Mouse (Mus musculus) embryonic facial prominence, embryonic 15.5 days (tissue): ENCODE results near the gene Ttc41. TPM values are rescaled to one million over a fixed set of nuclear protein-coding genes. Genes with fewer than 3 reads are reported as not detected.

Source experiments
- ATAC-seq: fragments of 200-750 bp; cut with Nextera tagmentation; 2 replicates; pipeline ENCODE4 v1.8.0; 2017; ENCODE audit warnings: low read depth, moderate TSS enrichment; ENCODE audit not compliant: insufficient number of reproducible peaks, low FRiP score, low TSS enrichment
- H3K27ac ChIP-seq: fragments of 300-500 bp; sonication (generic); replicated peaks from 2 replicates; pipeline ENCODE4 v1.5.1; 2015; ENCODE audit warnings: mild to moderate bottlenecking, inconsistent platforms
- H3K27me3 ChIP-seq: fragments of 300-500 bp; sonication (generic); 2 replicates; pipeline ENCODE4 v1.6.1; 2015; ENCODE audit warnings: inconsistent platforms
- H3K36me3 ChIP-seq: fragments of 300-500 bp; sonication (generic); 2 replicates; pipeline ENCODE4 v1.6.1; 2015; ENCODE audit warnings: mild to moderate bottlenecking, inconsistent platforms
- H3K4me1 ChIP-seq: fragments of 300-500 bp; sonication (generic); 2 replicates; pipeline ENCODE4 v1.6.1; 2015; ENCODE audit warnings: inconsistent platforms
- H3K4me2 ChIP-seq: fragments of 300-500 bp; sonication (generic); replicated peaks from 2 replicates; pipeline ENCODE4 v1.6.1; 2015; ENCODE audit warnings: mild to moderate bottlenecking, inconsistent platforms
- H3K4me3 ChIP-seq: fragments of 300-500 bp; sonication (generic); replicated peaks from 2 replicates; pipeline ENCODE4 v1.5.1; 2015; ENCODE audit warnings: mild to moderate bottlenecking, inconsistent platforms
- H3K9ac ChIP-seq: fragments of 300-500 bp; sonication (generic); 2 replicates; pipeline ENCODE4 v1.6.1; 2015; ENCODE audit warnings: inconsistent platforms
- H3K9me3 ChIP-seq: fragments of 300-500 bp; sonication (generic); replicated peaks from 2 replicates; pipeline ENCODE4 v1.6.1; 2016; ENCODE audit warnings: inconsistent platforms
- WGBS: fragments of 180-500 bp; shearing (Covaris S2); methylation state at CpG from one replicate; pipeline ENCODE4 v1.1.7; 2015; 5-methylcytosine and 5-hydroxymethylcytosine counted together
- polyA plus RNA-seq: library from polyadenylated mRNA; unstranded; fragments of >200 nt; fragmentation: Nextera tagmentation; extraction: Ambion mirVana; gene quantifications from 2 replicates; pipeline ENCODE4 v1.2.1, GENCODE M21; 2015

The Ttc41 gene
- polyA plus RNA-seq, 1 experiment from 2014 or later, result 1.3 TPM

DNA sequence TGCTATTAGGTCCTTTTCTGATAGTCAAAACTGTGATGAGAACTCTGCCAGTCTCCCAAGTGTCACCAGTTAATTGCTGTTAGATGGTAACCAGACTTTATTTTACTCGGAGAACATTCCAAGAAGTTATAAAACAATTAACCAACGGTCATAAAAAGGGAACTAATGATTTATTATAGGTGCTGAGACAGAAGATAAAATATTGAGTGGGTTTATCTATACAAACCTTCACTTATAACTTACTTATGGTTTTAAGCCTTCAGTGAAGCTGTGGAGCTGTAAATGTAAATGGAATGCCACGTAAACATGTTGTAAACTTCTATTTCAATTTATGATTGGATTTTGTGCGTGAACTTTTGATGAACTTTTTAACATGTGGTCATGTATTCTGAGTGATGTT is 67.7 kb downstream of the Ttc41 start:
- ATAC-seq, result no peak
- Histone ChIP-seq H3K9me3 (no peaks in the 10 kb centered on the region), H3K36me3 (no peaks in the 10 kb centered on the region), H3K4me1 (0 out of 2 replicates have a peak, but pooled peaks cover 13% of the 10 kb centered on the region), H3K27me3 (no peaks in the 10 kb centered on the region), H3K9ac (no peak overlapping the region), H3K4me3 (no peak overlapping the region), H3K4me2 (no peak overlapping the region), H3K27ac (no peak overlapping the region)
- WGBS, result 67% methylated on average over 4 of the region's 4 CpGs

DNA sequence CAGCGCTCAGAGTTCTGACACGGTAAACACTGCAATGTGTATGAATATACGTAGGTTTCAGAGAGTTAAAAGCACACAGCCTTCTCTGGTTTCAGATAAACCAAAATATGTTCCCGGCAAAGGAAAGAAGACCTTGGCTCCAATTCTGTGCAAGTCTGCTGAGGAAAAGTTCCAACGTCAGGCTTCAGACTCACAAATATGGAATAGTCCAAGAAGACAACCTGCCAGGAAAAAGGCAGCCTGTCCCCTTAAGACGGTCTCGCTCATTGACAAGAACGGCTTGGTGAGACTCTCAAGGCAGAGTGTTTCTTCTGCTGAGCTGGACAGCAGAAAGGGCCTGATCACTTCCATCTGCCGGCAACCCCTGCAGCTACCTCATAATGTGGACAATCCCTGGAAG is 70.7 kb downstream of the Ttc41 start:
- ATAC-seq, result no peak
- no peaks in the 10 kb centered on the region for H3K27me3 ChIP-seq
- 48% methylated on average over 9 of the region's 9 CpGs for WGBS
- H3K4me2 ChIP-seq, result no peak overlapping the region
- no peaks in the 10 kb centered on the region for H3K36me3 ChIP-seq
- H3K4me1 ChIP-seq, result peaks cover 21% of the 10 kb centered on the region
- no peak overlapping the region for H3K9ac ChIP-seq
- no peaks in the 10 kb centered on the region for H3K9me3 ChIP-seq
- no peak overlapping the region for H3K4me3 ChIP-seq
- H3K27ac ChIP-seq, result no peak overlapping the region

DNA sequence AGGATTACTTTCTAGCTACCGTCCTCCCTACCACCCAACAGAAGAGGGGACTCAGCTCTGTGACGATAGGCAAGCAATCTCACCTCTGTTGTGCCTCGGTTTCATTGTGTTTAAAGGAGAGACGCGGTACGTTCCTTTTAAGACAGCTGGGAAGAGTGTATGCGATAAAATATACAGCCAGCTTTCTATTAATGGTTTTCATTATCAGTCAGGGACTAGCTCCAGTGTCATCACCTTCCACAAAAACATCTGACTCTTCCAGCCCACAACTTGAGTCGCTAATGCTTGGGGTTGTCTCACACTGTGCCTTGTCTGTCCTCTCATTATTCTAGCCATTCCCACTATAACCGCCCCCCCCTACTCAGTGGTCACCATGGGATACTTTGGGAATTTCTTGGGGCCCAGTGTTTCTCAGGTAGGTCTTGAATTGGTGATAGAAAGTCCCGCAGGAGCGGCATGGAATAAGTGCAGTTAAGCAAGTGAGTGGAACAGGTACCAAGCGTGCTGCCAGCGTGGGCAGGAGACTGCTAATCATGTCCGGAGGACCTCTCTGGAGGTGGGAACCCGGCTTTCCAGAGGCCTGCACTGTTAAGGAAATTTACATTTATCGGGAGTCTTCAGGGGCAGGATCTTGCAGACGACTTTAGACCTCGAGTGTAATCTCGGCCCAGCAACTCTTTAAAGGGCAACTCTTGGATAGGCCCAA is 72.2 kb downstream of the Ttc41 start:
- Histone ChIP-seq H3K9ac (0 out of 2 replicates have a peak overlapping the region, but pooled peaks have one; percentile 4), H3K27me3 (no peaks in the 10 kb centered on the region), H3K36me3 (no peaks in the 10 kb centered on the region), H3K4me3 (peak overlapping the region; percentile 69), H3K4me1 (peaks cover 28% of the 10 kb centered on the region), H3K27ac (0 out of 2 replicates have a peak overlapping the region, but pooled peaks have one; percentile 58), H3K4me2 (peak overlapping the region; percentile 91), H3K9me3 (no peaks in the 10 kb centered on the region)
- ATAC-seq, result no peak
- WGBS, result 51% methylated on average over 19 of the region's 19 CpGs

DNA sequence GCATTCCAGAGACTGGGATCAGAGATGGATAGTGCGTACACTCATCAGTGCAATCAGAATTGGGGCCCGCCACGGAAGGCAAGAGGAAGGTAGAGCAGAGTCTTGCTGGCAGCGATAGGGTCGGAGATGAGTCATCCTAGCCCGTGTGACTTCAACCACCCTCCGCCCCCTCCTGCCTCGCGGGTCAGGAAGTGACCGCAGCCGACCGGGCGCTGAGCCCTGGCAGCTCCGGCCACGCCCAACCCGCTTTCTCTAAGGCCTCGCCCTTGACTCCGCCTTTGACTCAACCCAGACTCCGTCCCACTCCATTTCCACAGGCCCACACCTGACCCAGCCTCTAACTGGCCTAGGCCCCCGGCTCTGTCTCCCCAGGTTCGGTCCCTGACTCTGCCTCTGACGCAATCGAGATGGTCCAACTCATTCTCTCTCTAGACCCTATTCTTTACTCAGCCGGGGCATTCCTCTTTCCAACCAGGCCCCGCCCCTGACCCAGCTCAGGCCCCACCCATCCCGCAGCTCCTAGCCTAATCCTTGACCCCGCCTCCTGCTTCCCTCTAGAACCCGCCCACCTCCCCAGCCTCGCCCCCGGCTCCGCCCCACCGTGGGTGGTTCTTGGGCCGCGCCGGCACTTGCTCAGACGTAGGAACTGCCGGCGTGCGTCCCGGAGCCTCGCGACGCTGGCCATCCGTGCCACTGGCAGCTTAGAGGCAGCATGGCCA is 72.9 kb downstream of the Ttc41 start, which contains the start of gene Nt5dc3:
Gene Nt5dc3 (plus strand): TSS at position 608 of the 719 bp plus-strand sequence.
- H3K27ac ChIP-seq, result peak within 1 kb of the TSS; percentile 58; the same call in 1 of the 2 replicates

DNA sequence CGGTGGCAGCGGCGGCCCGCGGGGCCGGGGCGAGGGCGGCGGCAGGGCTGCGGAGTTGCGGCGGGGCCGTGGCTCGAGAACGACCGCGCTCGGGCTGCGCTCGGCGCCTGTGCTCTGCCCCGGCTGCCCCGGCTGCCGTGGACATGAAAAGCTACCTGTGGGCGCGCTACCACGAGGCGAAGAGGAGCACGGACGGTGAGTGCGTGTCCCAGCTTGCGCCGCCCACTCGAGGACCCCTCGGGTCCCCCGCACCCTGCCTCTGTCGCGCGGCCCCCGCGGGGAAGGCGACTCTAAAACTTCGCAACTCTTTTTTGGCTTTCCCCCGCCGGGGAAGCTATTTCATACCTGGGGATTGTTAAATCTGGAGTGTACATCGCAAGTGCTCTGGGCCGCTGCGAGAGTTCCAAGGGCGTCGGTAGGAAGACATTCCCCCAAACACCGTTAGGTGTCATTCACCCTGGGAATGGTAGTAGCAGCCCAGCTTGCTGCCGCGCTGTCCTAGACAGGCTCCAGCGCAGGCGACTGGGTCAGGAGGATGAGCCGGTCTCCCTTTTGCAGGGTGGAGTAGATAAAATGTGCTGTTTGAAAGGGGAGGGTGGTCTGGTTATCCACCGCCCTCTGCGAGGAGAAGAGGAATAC is 73.6 kb downstream of the Ttc41 start:
- Histone ChIP-seq H3K4me2 (peak overlapping the region; percentile 91), H3K9ac (peak overlapping the region; percentile 48), H3K27me3 (no peaks in the 10 kb centered on the region), H3K4me3 (peak overlapping the region; percentile 69), H3K4me1 (peaks cover 31% of the 10 kb centered on the region), H3K9me3 (no peaks in the 10 kb centered on the region), H3K27ac (peak overlapping the region; percentile 29; the same call in 1 of the 2 replicates), H3K36me3 (no peaks in the 10 kb centered on the region)
- under 1% methylated on average over 58 of the region's 58 CpGs for WGBS
- peak; percentile 5; the same call in 1 of the 2 replicates for ATAC-seq

More for the DNA sequence above, 72.9 kb downstream of the Ttc41 start, which contains the start of gene Nt5dc3:
- no peaks in the 10 kb centered on the region for H3K36me3 ChIP-seq
- H3K4me3 ChIP-seq, result peak within 1 kb of the TSS; percentile 69
- ATAC-seq, result peak; percentile 97
- peaks cover 31% of the 10 kb centered on the region for H3K4me1 ChIP-seq
- peak within 1 kb of the TSS; percentile 48 for H3K9ac ChIP-seq
- H3K9me3 ChIP-seq, result no peaks in the 10 kb centered on the region
- no peaks in the 10 kb centered on the region for H3K27me3 ChIP-seq
- peak within 1 kb of the TSS; percentile 91 for H3K4me2 ChIP-seq
- under 1% methylated on average over 44 of the region's 44 CpGs for WGBS

DNA sequence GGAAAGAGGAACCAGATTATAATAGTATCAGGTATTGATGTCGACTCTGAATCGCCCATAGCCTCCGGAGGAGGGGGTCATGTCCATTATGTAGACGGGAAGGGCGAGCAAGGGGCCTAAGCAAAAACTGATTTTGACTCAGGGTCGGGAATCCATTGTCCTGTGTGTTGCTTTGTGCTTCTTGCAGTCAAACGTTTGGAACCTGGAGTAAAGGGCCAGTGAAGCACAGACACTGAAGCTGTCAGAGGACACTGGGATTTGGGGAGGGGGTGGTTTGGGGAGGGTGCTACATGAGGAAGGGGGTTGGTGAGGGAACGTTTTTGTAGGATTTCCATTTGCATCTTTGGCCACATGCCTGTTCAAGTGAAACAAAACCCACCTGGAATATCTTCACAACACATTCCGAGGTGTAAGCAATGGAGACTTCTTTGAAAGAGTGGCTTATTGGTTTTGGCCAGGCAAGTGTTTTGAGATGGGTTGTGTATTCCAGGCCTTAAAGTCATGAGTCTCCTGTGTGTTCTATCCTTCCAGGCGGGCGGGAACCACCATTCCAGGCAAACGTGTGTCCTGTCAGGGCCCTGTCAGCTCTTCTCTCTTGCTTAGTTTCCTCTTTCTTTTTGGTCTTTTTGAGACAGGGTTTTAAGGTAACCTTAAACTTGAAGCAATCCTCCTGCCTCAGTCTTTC is 74.3 kb downstream of the Ttc41 start:
- Histone ChIP-seq H3K4me1 (peaks cover 31% of the 10 kb centered on the region), H3K27ac (no peak overlapping the region), H3K4me2 (peak overlapping the region; percentile 91), H3K9ac (no peak overlapping the region), H3K27me3 (no peaks in the 10 kb centered on the region), H3K9me3 (no peaks in the 10 kb centered on the region), H3K36me3 (no peaks in the 10 kb centered on the region), H3K4me3 (peak overlapping the region; percentile 69)
- ATAC-seq, result no peak
- 22% methylated on average over 12 of the region's 12 CpGs for WGBS

DNA sequence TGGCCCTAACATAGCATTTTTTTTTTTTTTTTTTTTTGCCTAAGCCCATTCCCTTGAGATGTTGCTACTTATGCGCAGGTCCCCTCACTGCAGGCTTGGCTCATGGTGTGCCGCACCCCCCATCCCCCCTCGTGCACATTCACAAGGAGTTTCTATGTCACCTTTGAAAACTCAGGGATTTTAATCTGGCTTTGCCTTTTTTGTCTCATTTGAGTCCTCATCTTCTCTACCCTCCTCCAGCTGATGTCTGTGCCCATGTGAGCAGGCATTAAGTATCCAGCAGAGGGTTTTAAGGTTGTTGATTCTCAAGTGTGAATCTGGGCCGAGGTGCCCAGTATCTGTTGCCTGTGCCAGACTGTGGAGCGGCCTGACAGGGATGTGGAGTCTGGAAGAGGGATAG is 76.0 kb downstream of the Ttc41 start:
- Histone ChIP-seq H3K27me3 (no peaks in the 10 kb centered on the region), H3K4me2 (no peak overlapping the region), H3K4me1 (peaks cover 31% of the 10 kb centered on the region), H3K9me3 (no peaks in the 10 kb centered on the region), H3K9ac (no peak overlapping the region), H3K36me3 (no peaks in the 10 kb centered on the region), H3K27ac (no peak overlapping the region), H3K4me3 (no peak overlapping the region)
- 47% methylated on average over 5 of the region's 5 CpGs for WGBS
- no peak for ATAC-seq

DNA sequence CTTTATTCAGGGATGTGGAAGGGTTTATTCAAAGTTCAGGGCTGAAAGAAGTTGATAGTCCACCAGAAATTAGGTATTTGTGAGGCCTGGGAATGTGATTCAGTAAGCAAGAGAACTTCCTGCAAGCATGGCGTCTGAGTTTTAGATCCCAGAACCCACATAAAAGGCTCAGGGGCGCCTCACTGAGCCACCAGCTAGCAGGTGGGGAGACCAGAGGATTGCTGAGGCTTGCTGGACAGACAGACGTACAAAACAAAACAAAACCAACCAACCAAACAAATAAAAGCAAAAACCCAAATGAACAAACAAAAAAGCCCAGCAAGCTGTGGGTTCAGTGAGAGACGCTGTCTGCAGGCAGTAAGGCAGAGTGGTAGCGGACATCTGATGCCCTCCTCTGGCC is 77.0 kb downstream of the Ttc41 start:
- Histone ChIP-seq H3K4me2 (no peak overlapping the region), H3K27me3 (no peaks in the 10 kb centered on the region), H3K4me1 (peaks cover 30% of the 10 kb centered on the region), H3K9ac (no peak overlapping the region), H3K4me3 (no peak overlapping the region), H3K27ac (no peak overlapping the region), H3K9me3 (no peaks in the 10 kb centered on the region), H3K36me3 (no peaks in the 10 kb centered on the region)
- 58% methylated on average over 5 of the region's 5 CpGs for WGBS
- no peak for ATAC-seq

DNA sequence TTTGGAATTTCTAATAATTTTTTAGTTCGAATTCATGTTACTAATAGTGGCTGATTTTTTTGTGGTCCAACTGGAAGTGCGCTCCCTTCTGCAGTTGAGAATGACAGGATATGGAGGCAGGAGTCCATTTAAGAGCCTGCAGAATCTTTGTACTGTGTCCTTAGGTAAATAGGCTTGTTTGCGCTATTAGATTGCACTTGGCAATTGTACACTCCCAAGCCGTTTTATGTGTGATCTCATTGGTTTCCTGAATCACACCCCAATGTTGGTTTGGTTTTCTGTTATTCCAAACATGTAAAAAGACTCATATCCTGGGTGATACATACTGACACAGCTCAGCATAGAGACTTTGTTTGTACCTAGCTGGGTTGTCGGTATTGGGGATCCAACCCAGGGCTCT is 78.0 kb downstream of the Ttc41 start:
- no peak overlapping the region for H3K27ac ChIP-seq
- peaks cover 30% of the 10 kb centered on the region for H3K4me1 ChIP-seq
- ATAC-seq, result no peak
- 80% methylated on average over 5 of the region's 5 CpGs for WGBS
- no peaks in the 10 kb centered on the region for H3K9me3 ChIP-seq
- no peak overlapping the region for H3K4me3 ChIP-seq
- H3K27me3 ChIP-seq, result no peaks in the 10 kb centered on the region
- H3K36me3 ChIP-seq, result no peaks in the 10 kb centered on the region
- H3K4me2 ChIP-seq, result no peak overlapping the region
- no peak overlapping the region for H3K9ac ChIP-seq

DNA sequence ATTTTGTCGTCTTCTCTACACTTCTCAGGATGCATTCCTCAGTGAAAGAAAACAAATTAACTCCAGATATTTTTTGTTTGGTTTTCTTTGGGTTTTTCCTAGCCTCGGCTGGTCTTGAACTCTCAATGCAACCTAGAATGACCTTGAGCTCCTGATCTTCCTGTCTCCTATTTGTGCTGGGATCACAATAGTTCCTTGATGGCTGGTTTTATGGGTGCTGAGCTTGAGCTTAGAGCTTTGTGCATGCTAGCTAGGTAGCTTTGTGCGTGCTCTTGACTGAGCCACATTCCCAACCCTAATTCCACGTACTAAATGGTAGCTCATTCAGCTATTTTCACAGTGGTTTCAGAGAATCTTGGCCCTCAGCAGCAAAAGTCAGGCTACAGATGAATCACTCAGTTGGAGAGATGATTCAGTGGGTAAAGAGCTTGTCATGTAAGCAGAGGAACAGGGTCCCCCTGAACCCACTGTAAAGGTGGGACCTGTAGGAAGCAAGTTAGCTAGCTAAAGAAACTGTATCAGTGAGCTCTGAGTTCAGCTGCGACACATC is 78.6 kb downstream of the Ttc41 start:
- no peaks in the 10 kb centered on the region for H3K36me3 ChIP-seq
- no peaks in the 10 kb centered on the region for H3K27me3 ChIP-seq
- H3K4me2 ChIP-seq, result no peak overlapping the region
- H3K9me3 ChIP-seq, result no peaks in the 10 kb centered on the region
- H3K4me3 ChIP-seq, result no peak overlapping the region
- no peak overlapping the region for H3K27ac ChIP-seq
- no peak overlapping the region for H3K9ac ChIP-seq
- ATAC-seq, result no peak
- H3K4me1 ChIP-seq, result peaks cover 28% of the 10 kb centered on the region
- 66% methylated on average over 5 of the region's 5 CpGs for whole genome bisulfite sequencing
